In genomic region chr15:83877155-83877866, GRCm38 (mm10) we compare ENCODE assay signal across 27 mouse cellular contexts.
DNase-seq lines count a peak whose midpoint lies in the region; ATAC-seq and TF ChIP-seq lines count a peak whose summit lies in the region.
"Had no signal": no experiment of that assay in that cellular context is flagged by ENCODE, and none has a peak within 500 bp of the region (broad histone marks: within the 10 kb centered on the region; RNA-seq: fewer than 3 reads in every experiment).

No protein-coding gene starts in this region.

- intact Hi-C loops in left cerebral cortex, postnatal 4 days (cut with DNase I): no loop called here
- intact Hi-C loops in left cerebral cortex, postnatal 14 days (cut with DNase I): no loop called here

- no peaks in the 10 kb centered on the region for H3K36me3 ChIP-seq in forebrain, postnatal 0 days (ENCODE audit: insufficient read depth)
- no peaks in the 10 kb centered on the region for H3K36me3 ChIP-seq in forebrain, embryonic 14.5 days (ENCODE audit: control insufficient read depth, insufficient read depth, low read length)
- H3K36me3 ChIP-seq: embryonic facial prominence, embryonic 10.5 days; embryonic facial prominence, embryonic 13.5 days; heart, embryonic 12.5 days; heart, embryonic 15.5 days; hindbrain, embryonic 10.5 days; hindbrain, embryonic 15.5 days had no signal

- H3K9ac ChIP-seq in forebrain, postnatal 0 days: 0 out of 2 replicates have a peak overlapping the region, but pooled peaks have one; percentile 14
- no peak overlapping the region for H3K9ac ChIP-seq in forebrain, embryonic 14.5 days (ENCODE audit: low read length)
- H3K9ac ChIP-seq: embryonic facial prominence, embryonic 13.5 days; heart, embryonic 12.5 days; heart, embryonic 15.5 days; hindbrain, embryonic 15.5 days had no signal

- no peak overlapping the region for H3K4me3 ChIP-seq in forebrain, postnatal 0 days (ENCODE audit: low read depth, low read length)
- no peak overlapping the region for H3K4me3 ChIP-seq in forebrain, embryonic 14.5 days (ENCODE audit: low read depth, low read length)
- H3K4me3 ChIP-seq: embryonic facial prominence, embryonic 10.5 days; embryonic facial prominence, embryonic 13.5 days; erythroblast, embryonic 14.5 days; heart, embryonic 12.5 days; heart, embryonic 15.5 days; hindbrain, embryonic 10.5 days; hindbrain, embryonic 15.5 days had no signal

- H3K9me3 ChIP-seq in forebrain, postnatal 0 days (ENCODE audit: low read length): no peaks in the 10 kb centered on the region
- 0 out of 2 replicates have a peak, but pooled peaks cover 2% of the 10 kb centered on the region for H3K9me3 ChIP-seq in forebrain, embryonic 14.5 days (replicated peaks; ENCODE audit: control insufficient read depth, low read length)
- H3K9me3 ChIP-seq: embryonic facial prominence, embryonic 10.5 days; embryonic facial prominence, embryonic 13.5 days; heart, embryonic 15.5 days; hindbrain, embryonic 10.5 days; hindbrain, embryonic 15.5 days had no signal

- WGBS in forebrain, postnatal 0 days: 41% methylated on average over 11 of the region's 11 CpGs
- 57% methylated on average over 11 of the region's 11 CpGs for WGBS in forebrain, embryonic 14.5 days

- TF ChIP-seq CTCF in forebrain, postnatal 0 days (IDR thresholded peaks at IDR 0.05; ENCODE audit: low read depth): no peak

- no peaks in the 10 kb centered on the region for H3K27me3 ChIP-seq in forebrain, postnatal 0 days (ENCODE audit: insufficient read depth, low read length)
- H3K27me3 ChIP-seq in forebrain, embryonic 14.5 days (replicated peaks; ENCODE audit: control insufficient read depth, insufficient read depth, low read length): no peaks in the 10 kb centered on the region
- H3K27me3 ChIP-seq: embryonic facial prominence, embryonic 13.5 days; heart, embryonic 15.5 days; hindbrain, embryonic 15.5 days had no signal

- no peaks in the 10 kb centered on the region for H3K4me1 ChIP-seq in forebrain, postnatal 0 days (ENCODE audit: insufficient read depth)
- peaks cover 3% of the 10 kb centered on the region; the same call in 1 of the 2 replicates for H3K4me1 ChIP-seq in forebrain, embryonic 14.5 days (ENCODE audit: control insufficient read depth, insufficient read depth, low read length)
- H3K4me1 ChIP-seq: embryonic facial prominence, embryonic 13.5 days; heart, embryonic 12.5 days; heart, embryonic 15.5 days had no signal

- DNase-seq in embryo, embryonic 10 days (ENCODE audit: low spot score): peak; percentile 12
- no peak for DNase-seq in embryo, embryonic 9.5 days (ENCODE audit: extremely low spot score)
- no peak for DNase-seq in forebrain, postnatal 0 days
- DNase-seq in forebrain, embryonic 14.5 days (ENCODE audit: low spot score): no peak
- DNase-seq in left cerebral cortex, postnatal 4 days: peak; percentile 53
- DNase-seq in left cerebral cortex, postnatal 14 days (ENCODE audit: low spot score in 2 of 2): no peak
- no peak for DNase-seq in kidney, adult 9 months
- DNase-seq: adrenal gland, adult 8-10 months; adrenal gland, postnatal 25 days; cerebellum, adult 18-20 months; cerebellum, adult 9-10 months; gastrocnemius, postnatal 25 days; heart, adult 18-20 months; heart, postnatal 10 days; heart, postnatal 36 days; kidney, adult 18-20 months had no signal

- no peak for ATAC-seq in forebrain, postnatal 0 days
- ATAC-seq in forebrain, embryonic 14.5 days: no peak
- ATAC-seq: activated CD4-positive, CD25-positive, alpha-beta regulatory T cell, adult 4 months; CD4-positive, CD25-positive, alpha-beta regulatory T cell, adult 4 months; inflammation-experienced regulatory T-cells, adult 6 months; intestine, embryonic 16.5 days had no signal

- 0 out of 2 replicates have a peak overlapping the region, but pooled peaks have one; percentile 48 for H3K27ac ChIP-seq in forebrain, postnatal 0 days (ENCODE audit: low read depth, low read length)
- no peak overlapping the region for H3K27ac ChIP-seq in forebrain, embryonic 14.5 days (ENCODE audit: low read depth, low read length)
- H3K27ac ChIP-seq: embryonic facial prominence, embryonic 10.5 days; embryonic facial prominence, embryonic 13.5 days; heart, embryonic 15.5 days; hindbrain, embryonic 10.5 days; hindbrain, embryonic 15.5 days had no signal

- H3K4me2 ChIP-seq in forebrain, postnatal 0 days (ENCODE audit: low read depth): no peak overlapping the region
- H3K4me2 ChIP-seq in forebrain, embryonic 14.5 days (ENCODE audit: low read length): no peak overlapping the region
- H3K4me2 ChIP-seq: embryonic facial prominence, embryonic 13.5 days; heart, embryonic 12.5 days; heart, embryonic 15.5 days; hindbrain, embryonic 15.5 days had no signal

Comparison
In these comparisons a context has a peak if more than half of its experiments do, and no peak if none do; other contexts are left out.
1. DNase-seq: peak in embryo, embryonic 10 days (single experiment) and left cerebral cortex, postnatal 4 days (single experiment); none in embryo, embryonic 9.5 days (single experiment), forebrain, postnatal 0 days (single experiment), forebrain, embryonic 14.5 days (single experiment), left cerebral cortex, postnatal 14 days (0 of 2) and kidney, adult 9 months (single experiment).